ENCODE assay signal across 18 mouse cellular contexts in the genomic region with DNA sequence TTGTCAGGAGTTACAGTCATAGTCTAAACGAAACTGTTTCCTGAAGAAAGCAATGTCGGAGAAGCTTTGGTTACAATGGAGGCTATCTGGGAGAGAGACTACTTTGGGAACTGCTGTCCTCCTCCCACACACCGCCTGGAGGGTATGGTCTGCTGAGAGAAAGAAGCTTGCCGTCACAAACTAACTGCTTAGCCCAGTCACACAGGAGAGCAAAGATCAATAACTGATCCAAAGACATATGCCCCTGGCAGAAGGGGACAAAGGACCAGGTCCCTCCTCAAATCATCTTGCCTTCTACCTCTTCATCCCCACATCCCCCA.
"Had no signal": no experiment of that assay in that cellular context is flagged by ENCODE, and none has a peak within 500 bp of the region (broad histone marks: within the 10 kb centered on the region; RNA-seq: fewer than 3 reads in every experiment).

No protein-coding gene starts in this region.

- H3K4me3 ChIP-seq: limb, embryonic 10.5 days; limb, embryonic 13.5 days; liver, embryonic 12.5 days; liver, embryonic 15.5 days; lung, embryonic 15.5 days; megakaryocyte, embryonic 14.5 days; midbrain, embryonic 10.5 days; midbrain, embryonic 13.5 days had no signal

- H3K27ac ChIP-seq: limb, embryonic 10.5 days; limb, embryonic 13.5 days; liver, embryonic 12.5 days; liver, embryonic 15.5 days; lung, embryonic 15.5 days; midbrain, embryonic 10.5 days; midbrain, embryonic 13.5 days had no signal

- H3K4me2 ChIP-seq: limb, embryonic 13.5 days; liver, embryonic 12.5 days; liver, embryonic 15.5 days; lung, embryonic 15.5 days; midbrain, embryonic 13.5 days had no signal

- H3K27me3 ChIP-seq: limb, embryonic 13.5 days; liver, embryonic 12.5 days; liver, embryonic 15.5 days; lung, embryonic 15.5 days; megakaryocyte, embryonic 14.5 days; midbrain, embryonic 13.5 days had no signal

- H3K36me3 ChIP-seq: liver, embryonic 15.5 days had no signal

- DNase-seq: kidney, adult 11 months; kidney, adult 9 months; kidney, postnatal 14 days; kidney, postnatal 4 days; layer of hippocampus, postnatal 36 days; liver; lung, adult 18-20 months; lung, postnatal 36 days; thymus, adult 18-20 months; thymus, postnatal 36 days had no signal
